Mouse (Mus musculus) hindbrain, embryonic 13.5 days (tissue): ENCODE data around the gene Spata31d1b. TPM values are rescaled to one million over a fixed set of nuclear protein-coding genes. Genes with fewer than 3 reads are reported as not detected.

Source experiments
- ATAC-seq: fragments of 200-750 bp; cut with Nextera tagmentation; 2 replicates; pipeline ENCODE4 v1.8.0; 2017; ENCODE audit warnings: moderate TSS enrichment; ENCODE audit not compliant: low FRiP score
- H3K27ac ChIP-seq: fragments of 300-500 bp; sonication (generic); 2 replicates; pipeline ENCODE4 v1.5.1; 2015; ENCODE audit warnings: inconsistent platforms, mild to moderate bottlenecking, moderate library complexity
- H3K27me3 ChIP-seq: fragments of 300-500 bp; sonication (generic); 2 replicates; pipeline ENCODE4 v1.6.1; 2015; ENCODE audit warnings: mild to moderate bottlenecking, inconsistent platforms
- H3K36me3 ChIP-seq: fragments of 300-500 bp; sonication (generic); 2 replicates; pipeline ENCODE4 v1.6.1; 2015; ENCODE audit warnings: mild to moderate bottlenecking, inconsistent platforms
- H3K4me1 ChIP-seq: fragments of 300-500 bp; sonication (generic); replicated peaks from 2 replicates; pipeline ENCODE4 v1.6.1; 2015; ENCODE audit warnings: inconsistent platforms
- H3K4me2 ChIP-seq: fragments of 300-500 bp; sonication (generic); 2 replicates; pipeline ENCODE4 v1.6.1; 2015; ENCODE audit warnings: inconsistent platforms, mild to moderate bottlenecking, moderate library complexity
- H3K4me3 ChIP-seq: fragments of 300-500 bp; sonication (generic); 2 replicates; pipeline ENCODE4 v1.5.1; 2015; ENCODE audit warnings: mild to moderate bottlenecking, inconsistent platforms
- H3K9ac ChIP-seq: fragments of 300-500 bp; sonication (generic); 2 replicates; pipeline ENCODE4 v1.6.1; 2015; ENCODE audit warnings: mild to moderate bottlenecking, inconsistent platforms
- H3K9me3 ChIP-seq: fragments of 300-500 bp; sonication (generic); 2 replicates; pipeline ENCODE4 v1.6.1; 2016; ENCODE audit warnings: inconsistent platforms
- WGBS: fragments of 180-500 bp; shearing (Covaris S2); methylation state at CpG from one replicate; pipeline ENCODE4 v1.1.7; 2015; 5-methylcytosine and 5-hydroxymethylcytosine counted together
- polyA plus RNA-seq: library from polyadenylated mRNA; unstranded; fragments of >200 nt; fragmentation: Nextera tagmentation; extraction: Ambion mirVana; gene quantifications from 2 replicates; pipeline ENCODE4 v1.2.1, GENCODE M21; 2015

The Spata31d1b gene
- polyA plus RNA-seq, 1 experiment from 2014 or later, result not detected

- Histone ChIP-seq H3K27me3 (no peaks in the 10 kb centered on the region), H3K9ac (peak overlapping the region; percentile 51), H3K9me3 (no peaks in the 10 kb centered on the region), H3K4me3 (no peak overlapping the region), H3K4me1 (peaks cover 49% of the 10 kb centered on the region), H3K4me2 (peak overlapping the region; percentile 80), H3K27ac (peak overlapping the region; percentile 30), H3K36me3 (peaks cover 18% of the 10 kb centered on the region)
- ATAC-seq, result no peak
- 78% methylated on average over 11 of the region's 11 CpGs for WGBS
Measured at GRCm38 (mm10) chr13:59766786-59767515, 54.9 kb downstream of the Spata31d1b start.

- Histone ChIP-seq H3K27ac (0 out of 2 replicates have a peak overlapping the region, but pooled peaks have one; percentile 96), H3K9ac (peak overlapping the region; percentile 90), H3K36me3 (peaks cover 20% of the 10 kb centered on the region), H3K4me2 (peak overlapping the region; percentile 80), H3K4me3 (peak overlapping the region; percentile 85), H3K27me3 (no peaks in the 10 kb centered on the region), H3K4me1 (peaks cover 49% of the 10 kb centered on the region), H3K9me3 (no peaks in the 10 kb centered on the region)
- no peak for ATAC-seq
- whole genome bisulfite sequencing, result 38% methylated on average over 13 of the region's 13 CpGs
Measured at GRCm38 (mm10) chr13:59768531-59768930, 56.4 kb downstream of the Spata31d1b start.

Other genes starting within 250 kb of the Spata31d1b start
- 55.6 and 57.6 TPM in 2 replicates for gene Agtpbp1, start 127.1 kb upstream of the Spata31d1b start, polyA plus RNA-seq
- gene Naa35, start 127.0 kb upstream of the Spata31d1b start, polyA plus RNA-seq, result 156 and 159 TPM in 2 replicates
- gene Golm1, start 36.5 kb upstream of the Spata31d1b start, polyA plus RNA-seq, result 49.3 and 50.6 TPM in 2 replicates
- not detected in 2 replicates for gene 4921517D22Rik, start 18.2 kb upstream of the Spata31d1b start, polyA plus RNA-seq
- gene Spata31d1a, start 2.0 kb upstream of the Spata31d1b start, polyA plus RNA-seq, result 0.04 TPM in 1 of 2 replicates, not detected in the other
- not detected in 2 replicates for gene Spata31d1d, start 19.5 kb downstream of the Spata31d1b start, polyA plus RNA-seq
- 0.22 TPM in 1 of 2 replicates, not detected in the other for gene 1700014D04Rik, start 34.5 kb downstream of the Spata31d1b start, polyA plus RNA-seq
- 159 and 160 TPM in 2 replicates for gene Isca1, start 57.5 kb downstream of the Spata31d1b start, polyA plus RNA-seq
- not detected in 2 replicates for gene Gm49354, start 70.0 kb downstream of the Spata31d1b start, polyA plus RNA-seq
- 51.5 and 53.1 TPM in 2 replicates for gene Tut7, start 110.9 kb downstream of the Spata31d1b start, polyA plus RNA-seq